In the genomic region with DNA sequence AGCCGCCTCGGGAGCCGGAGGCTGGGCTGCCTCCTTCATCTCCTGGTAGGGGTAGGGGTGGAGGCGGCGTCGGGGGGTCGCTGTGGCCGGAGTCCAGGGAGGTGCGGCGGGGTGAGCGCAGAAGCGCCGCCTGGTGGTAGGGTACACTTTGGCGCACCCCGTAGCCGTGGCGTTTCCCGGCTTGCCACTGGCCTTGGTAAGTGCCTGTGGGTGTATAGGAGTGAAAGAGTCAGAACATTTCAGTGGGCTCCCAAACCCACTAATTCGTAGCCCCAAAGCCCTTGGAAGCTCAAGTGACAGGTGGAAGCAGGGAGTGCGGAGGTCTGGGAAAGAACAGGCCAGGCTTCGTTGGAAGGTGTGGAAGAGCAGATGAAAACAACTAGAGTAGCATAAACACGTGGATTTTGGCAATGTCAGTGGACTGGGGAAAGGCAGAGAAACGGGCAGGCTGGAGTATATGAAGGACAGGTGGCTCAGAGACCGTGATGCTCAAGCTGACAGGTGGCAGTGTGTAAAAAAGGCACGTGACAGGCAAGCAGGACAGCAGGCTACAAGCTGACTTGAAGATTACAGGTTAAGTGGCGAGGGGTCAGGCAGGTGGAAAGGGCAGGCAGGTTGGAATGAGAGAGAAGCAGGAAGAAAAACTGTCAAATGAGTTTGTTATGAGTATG, we compare ENCODE assay signal across 9 mouse cellular contexts. TPM values are rescaled to one million over a fixed set of nuclear protein-coding genes. Genes with fewer than 3 reads are reported as not detected.
A peak's percentile ranks its signal among the peaks of the same experiment; 100 is the strongest.
DNase-seq lines count a peak whose midpoint lies in the region; ATAC-seq lines count a peak whose summit lies in the region.
"Had no signal": no experiment of that assay in that cellular context is flagged by ENCODE, and none has a peak within 500 bp of the region (broad histone marks: within the 10 kb centered on the region; RNA-seq: fewer than 3 reads in every experiment).

No protein-coding gene starts in this region.

- peak overlapping the region; percentile 59; the same call in 1 of the 2 replicates for H3K9ac ChIP-seq in kidney, embryonic 14.5 days (ENCODE audit: low read depth, low read length)
- peak overlapping the region; percentile 90 for H3K9ac ChIP-seq in hindbrain, embryonic 16.5 days (ENCODE audit: low read depth, low read length)
- peak overlapping the region; percentile 76 for H3K9ac ChIP-seq in stomach, embryonic 16.5 days (ENCODE audit: low read length)

- peak overlapping the region; percentile 59 for H3K4me3 ChIP-seq in kidney, embryonic 14.5 days (ENCODE audit: low read length)
- peak overlapping the region; percentile 76 for H3K4me3 ChIP-seq in hindbrain, embryonic 16.5 days (ENCODE audit: low read length)
- H3K4me3 ChIP-seq in megakaryocyte, embryonic 14.5 days (replicated peaks): peak overlapping the region; percentile 92
- peak overlapping the region; percentile 68 for H3K4me3 ChIP-seq in stomach, embryonic 16.5 days (replicated peaks; ENCODE audit: low read length)

- no peaks in the 10 kb centered on the region for H3K36me3 ChIP-seq in kidney, embryonic 14.5 days (ENCODE audit: control insufficient read depth, insufficient read depth, low read length)
- peaks cover 6% of the 10 kb centered on the region; the same call in 1 of the 2 replicates for H3K36me3 ChIP-seq in hindbrain, embryonic 16.5 days (ENCODE audit: control insufficient read depth, insufficient read depth, low read length)
- no peaks in the 10 kb centered on the region for H3K36me3 ChIP-seq in megakaryocyte, embryonic 14.5 days (replicated peaks; ENCODE audit: low read length)
- H3K36me3 ChIP-seq in stomach, embryonic 16.5 days (ENCODE audit: control insufficient read depth, insufficient read depth, low read length): no peaks in the 10 kb centered on the region

- H3K4me1 ChIP-seq in kidney, embryonic 14.5 days (ENCODE audit: control insufficient read depth, insufficient read depth, low read length): peaks cover 22% of the 10 kb centered on the region; the same call in 1 of the 2 replicates
- H3K4me1 ChIP-seq in hindbrain, embryonic 16.5 days (ENCODE audit: control insufficient read depth, insufficient read depth, low read depth, low read length): peaks cover 53% of the 10 kb centered on the region
- peaks cover 66% of the 10 kb centered on the region for H3K4me1 ChIP-seq in megakaryocyte, embryonic 14.5 days
- peaks cover 23% of the 10 kb centered on the region for H3K4me1 ChIP-seq in stomach, embryonic 16.5 days (ENCODE audit: control insufficient read depth, insufficient read depth, low read length)

- 13% methylated on average over 26 of the region's 26 CpGs for WGBS in kidney, embryonic 14.5 days
- WGBS in hindbrain, embryonic 16.5 days: 7% methylated on average over 26 of the region's 26 CpGs
- WGBS in stomach, embryonic 16.5 days: 8% methylated on average over 26 of the region's 26 CpGs

- peaks cover 42% of the 10 kb centered on the region for H3K27me3 ChIP-seq in kidney, embryonic 14.5 days (ENCODE audit: control insufficient read depth, insufficient read depth, low read length)
- H3K27me3 ChIP-seq in hindbrain, embryonic 16.5 days (replicated peaks; ENCODE audit: control insufficient read depth, insufficient read depth, low read length): no peaks in the 10 kb centered on the region
- H3K27me3 ChIP-seq in megakaryocyte, embryonic 14.5 days (replicated peaks): peaks cover 91% of the 10 kb centered on the region
- H3K27me3 ChIP-seq in stomach, embryonic 16.5 days (ENCODE audit: control insufficient read depth, insufficient read depth, low read length): peaks cover 44% of the 10 kb centered on the region

- no peak for ATAC-seq in kidney, embryonic 14.5 days (ENCODE audit: low FRiP score, low TSS enrichment)
- no peak for ATAC-seq in hindbrain, embryonic 16.5 days
- ATAC-seq in stomach, embryonic 16.5 days (ENCODE audit: insufficient read depth, low FRiP score): no peak

- H3K27ac ChIP-seq in kidney, embryonic 14.5 days (ENCODE audit: low read depth, low read length): no peak overlapping the region
- H3K27ac ChIP-seq in hindbrain, embryonic 16.5 days (ENCODE audit: low read depth, low read length): peak overlapping the region; percentile 93
- H3K27ac ChIP-seq in stomach, embryonic 16.5 days (ENCODE audit: low read length): no peak overlapping the region
- H3K27ac ChIP-seq: macrophage had no signal

- H3K4me2 ChIP-seq in kidney, embryonic 14.5 days (replicated peaks; ENCODE audit: low read depth, low read length): peak overlapping the region; percentile 98
- peak overlapping the region; percentile 77 for H3K4me2 ChIP-seq in hindbrain, embryonic 16.5 days (ENCODE audit: low read length)
- H3K4me2 ChIP-seq in stomach, embryonic 16.5 days (ENCODE audit: low read depth, low read length): peak overlapping the region; percentile 100

- DNase-seq in kidney, adult 11 months: no peak
- peak; percentile 59 for DNase-seq in ES-CJ7 (ENCODE audit: low read depth, low spot score)
- DNase-seq in cerebellum, postnatal 25 days: peak; percentile 73 to 76
- no peak for DNase-seq in gastrocnemius, postnatal 4 days (ENCODE audit: low spot score in 2 of 2)

- H3K9me3 ChIP-seq in kidney, embryonic 14.5 days (ENCODE audit: control insufficient read depth, low read length): no peaks in the 10 kb centered on the region
- H3K9me3 ChIP-seq in hindbrain, embryonic 16.5 days (ENCODE audit: control insufficient read depth, low read length): no peaks in the 10 kb centered on the region
- peaks cover 6% of the 10 kb centered on the region; the same call in 1 of the 2 replicates for H3K9me3 ChIP-seq in megakaryocyte, embryonic 14.5 days
- H3K9me3 ChIP-seq in stomach, embryonic 16.5 days (replicated peaks; ENCODE audit: control insufficient read depth, low read length): no peaks in the 10 kb centered on the region

RNA-seq across cellular contexts. Expression of a gene that starts 2.6 kb away (rescaled TPM):
- polyA plus RNA-seq in kidney, embryonic 14.5 days (2014; fragmentation: Nextera tagmentation; extraction: Ambion mirVana): 0.43 and 0.55 TPM in 2 replicates
- polyA plus RNA-seq in hindbrain, embryonic 16.5 days (2015; fragmentation: Nextera tagmentation; extraction: Ambion mirVana): 31.8 and 32.3 TPM in 2 replicates
- 0.21 and 1.4 TPM in 2 replicates for polyA plus RNA-seq in megakaryocyte, embryonic 14.5 days (2012; ENCODE audit: insufficient read depth, low replicate concordance)
- polyA plus RNA-seq in stomach, embryonic 16.5 days (2015; fragmentation: Nextera tagmentation; extraction: Ambion mirVana): 1.1 and 1.2 TPM in 2 replicates
- total RNA-seq in gastrocnemius, postnatal 4 days (2021): 1 to 10 TPM; 1.3 to 2.0 TPM
- polyA plus RNA-seq: macrophage had no signal

RNA-seq across cellular contexts. Expression of a gene that starts 7.7 kb away (rescaled TPM):
- polyA plus RNA-seq in kidney, embryonic 14.5 days (2014; fragmentation: Nextera tagmentation; extraction: Ambion mirVana): 11.4 and 17.8 TPM in 2 replicates
- polyA plus RNA-seq in hindbrain, embryonic 16.5 days (2015; fragmentation: Nextera tagmentation; extraction: Ambion mirVana): 6.9 and 7.7 TPM in 2 replicates
- polyA plus RNA-seq in megakaryocyte, embryonic 14.5 days (2012; ENCODE audit: insufficient read depth, low replicate concordance): 8.5 and 13.4 TPM in 2 replicates
- polyA plus RNA-seq in stomach, embryonic 16.5 days (2015; fragmentation: Nextera tagmentation; extraction: Ambion mirVana): 46.2 and 54.8 TPM in 2 replicates
- 1 to 10 TPM; 6.5 to 8.3 TPM for total RNA-seq in gastrocnemius, postnatal 4 days (2021)

RNA-seq across cellular contexts. Expression of a gene that starts 19.5 kb away (rescaled TPM):
- polyA plus RNA-seq in kidney, embryonic 14.5 days (2014; fragmentation: Nextera tagmentation; extraction: Ambion mirVana): 14.5 and 21.8 TPM in 2 replicates
- polyA plus RNA-seq in hindbrain, embryonic 16.5 days (2015; fragmentation: Nextera tagmentation; extraction: Ambion mirVana): 34.4 and 36.1 TPM in 2 replicates
- polyA plus RNA-seq in megakaryocyte, embryonic 14.5 days (2012; ENCODE audit: insufficient read depth, low replicate concordance): 2.4 and 2.9 TPM in 2 replicates
- polyA plus RNA-seq in stomach, embryonic 16.5 days (2015; fragmentation: Nextera tagmentation; extraction: Ambion mirVana): 19.9 and 22.5 TPM in 2 replicates
- total RNA-seq in gastrocnemius, postnatal 4 days (2021): 10 to 100 TPM; 12.9 to 14.0 TPM

RNA-seq across cellular contexts. Expression of a gene that starts 22.0 kb away (rescaled TPM):
- polyA plus RNA-seq in kidney, embryonic 14.5 days (2014; fragmentation: Nextera tagmentation; extraction: Ambion mirVana): 5.8 and 6.4 TPM in 2 replicates
- 18.4 and 20.5 TPM in 2 replicates for polyA plus RNA-seq in hindbrain, embryonic 16.5 days (2015; fragmentation: Nextera tagmentation; extraction: Ambion mirVana)
- polyA plus RNA-seq in megakaryocyte, embryonic 14.5 days (2012; ENCODE audit: insufficient read depth, low replicate concordance): 10.0 and 16.4 TPM in 2 replicates
- polyA plus RNA-seq in stomach, embryonic 16.5 days (2015; fragmentation: Nextera tagmentation; extraction: Ambion mirVana): 3.1 and 3.6 TPM in 2 replicates
- 1 to 10 TPM; 2.9 to 4.0 TPM for total RNA-seq in gastrocnemius, postnatal 4 days (2021)

Comparison
In these comparisons a context has a peak if more than half of its experiments do, and no peak if none do; other contexts are left out.
1. DNase-seq: peak in ES-CJ7 (single experiment) and cerebellum, postnatal 25 days (2 of 2); none in kidney, adult 11 months (single experiment) and gastrocnemius, postnatal 4 days (0 of 2).
2. RNA of a gene that starts 2.6 kb away (polyA plus RNA-seq): 31.8 to 32.3 TPM in hindbrain, embryonic 16.5 days; 1.1 to 1.2 TPM in stomach, embryonic 16.5 days, 0.43 to 0.55 TPM in kidney, embryonic 14.5 days and 0.21 to 1.4 TPM in megakaryocyte, embryonic 14.5 days; every median in the first group is over 10 times any median in the second.
3. Peak in every context shown above with its lines, with median percentiles within 50 percentile points of each other: H3K4me2 ChIP-seq, H3K4me3 ChIP-seq and H3K9ac ChIP-seq.